Mouse (Mus musculus): ENCODE data around the gene Hmox2. TPM values are rescaled to one million over a fixed set of nuclear protein-coding genes. Genes with fewer than 3 reads are reported as not detected.
"Not testable (repeated sequence)": the region's sequence is repeated elsewhere in the genome, so short reads cannot be mapped to it uniquely, and the experiment has no call there.

The Hmox2 gene
- polyA plus RNA-seq, 1 experiment: 47.7 TPM

GRCm38 (mm10) chr16:4725266-4725665 lies 895 bp upstream of the Hmox2 start:
- TF ChIP-seq POLR2A (IDR thresholded peaks at IDR 0.05; ENCODE audit: low read depth, low read length) (no peak), CTCF (IDR thresholded peaks at IDR 0.05; ENCODE audit: borderline replicate concordance, insufficient read depth, low read length) (no peak)
- Histone ChIP-seq H3K27ac (ENCODE audit: insufficient read depth, low read length) (no peak overlapping the region), H3K4me1 (ENCODE audit: control insufficient read depth, insufficient read depth, low read length) (no peaks in the 10 kb centered on the region), H3K4me3 (ENCODE audit: insufficient read depth, low read length) (no peak overlapping the region)

GRCm38 (mm10) chr16:4726528-4727128 lies 467 bp downstream of the Hmox2 start:
- TF ChIP-seq POLR2A (IDR thresholded peaks at IDR 0.05; ENCODE audit: low read depth, low read length): no peak
- TF ChIP-seq CTCF (IDR thresholded peaks at IDR 0.05; ENCODE audit: borderline replicate concordance, insufficient read depth, low read length): no peak
- H3K4me3 ChIP-seq (ENCODE audit: insufficient read depth, low read length): peak overlapping the region; percentile 86
- H3K4me1 ChIP-seq (ENCODE audit: control insufficient read depth, insufficient read depth, low read length): no peaks in the 10 kb centered on the region
- H3K27ac ChIP-seq (ENCODE audit: insufficient read depth, low read length): no peak overlapping the region

DNA sequence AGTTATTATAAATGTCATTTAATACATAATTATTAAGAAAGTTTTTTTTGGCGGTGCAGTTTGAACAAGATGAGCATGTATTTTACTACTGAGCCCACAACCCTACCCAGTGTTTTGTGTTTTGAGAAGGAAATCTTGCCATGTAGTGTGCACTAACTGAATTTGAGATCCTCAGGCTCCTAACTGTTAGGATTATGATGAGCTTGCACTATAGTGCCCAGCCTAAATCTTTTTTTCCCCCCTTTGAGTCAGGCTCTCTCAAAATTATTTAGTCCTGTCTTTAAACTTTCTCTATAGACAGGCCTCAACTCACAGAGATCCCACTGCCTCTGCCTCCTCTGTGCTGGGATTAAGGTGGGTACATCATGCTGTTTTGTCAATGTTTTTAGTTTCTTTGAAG lies 1.4 kb downstream of the Hmox2 start:
- Histone ChIP-seq H3K4me1 (ENCODE audit: control insufficient read depth, insufficient read depth, low read length) (no peaks in the 10 kb centered on the region), H3K4me3 (ENCODE audit: insufficient read depth, low read length) (no peak overlapping the region), H3K27ac (ENCODE audit: insufficient read depth, low read length) (peak overlapping the region; percentile 42)
- TF ChIP-seq CTCF (IDR thresholded peaks at IDR 0.05; ENCODE audit: borderline replicate concordance, insufficient read depth, low read length) (no peak), POLR2A (IDR thresholded peaks at IDR 0.05; ENCODE audit: low read depth, low read length) (no peak)

GRCm38 (mm10) chr16:4727963-4728362 lies 1.8 kb downstream of the Hmox2 start:
- Histone ChIP-seq H3K27ac (ENCODE audit: insufficient read depth, low read length) (peak overlapping the region; percentile 42), H3K4me3 (ENCODE audit: insufficient read depth, low read length) (no peak overlapping the region), H3K4me1 (ENCODE audit: control insufficient read depth, insufficient read depth, low read length) (no peaks in the 10 kb centered on the region)
- no peak for TF ChIP-seq POLR2A (IDR thresholded peaks at IDR 0.05; ENCODE audit: low read depth, low read length)
- TF ChIP-seq CTCF (IDR thresholded peaks at IDR 0.05; ENCODE audit: borderline replicate concordance, insufficient read depth, low read length): no peak

DNA sequence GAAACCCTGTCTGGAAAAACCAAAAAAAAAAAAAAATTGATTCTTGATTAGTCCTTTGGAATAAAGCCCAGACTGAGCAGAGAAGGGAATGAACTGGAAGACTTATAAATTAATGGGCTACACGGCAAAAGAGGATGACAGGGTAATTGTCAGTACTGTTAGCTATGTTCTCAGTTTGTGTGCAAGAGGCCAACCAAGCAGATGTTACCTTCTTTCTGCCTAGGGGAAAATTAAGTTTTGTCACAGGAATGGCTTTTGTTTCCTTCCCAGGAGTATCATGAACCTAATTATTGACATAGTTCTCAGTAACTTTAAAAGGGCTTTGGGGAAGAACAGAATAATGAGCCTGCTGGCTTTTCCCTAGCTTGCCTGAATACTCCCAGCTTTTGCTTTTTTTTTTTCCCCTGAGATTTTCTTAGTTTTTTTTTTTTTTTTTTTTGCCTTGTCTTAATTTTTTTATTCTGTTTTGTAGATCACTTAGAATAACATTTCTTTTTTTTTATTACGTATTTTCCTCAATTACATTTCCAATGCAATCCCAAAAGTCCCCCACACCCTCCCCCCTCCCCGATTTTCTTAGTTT lies 4.7 kb downstream of the Hmox2 start:
- no peak for TF ChIP-seq CTCF (IDR thresholded peaks at IDR 0.05; ENCODE audit: borderline replicate concordance, insufficient read depth, low read length)
- no peak for TF ChIP-seq POLR2A (IDR thresholded peaks at IDR 0.05; ENCODE audit: low read depth, low read length)
- no peak overlapping the region for H3K27ac ChIP-seq (ENCODE audit: insufficient read depth, low read length)
- H3K4me3 ChIP-seq (ENCODE audit: insufficient read depth, low read length): no peak overlapping the region
- H3K4me1 ChIP-seq (ENCODE audit: control insufficient read depth, insufficient read depth, low read length): no peaks in the 10 kb centered on the region

- no peak overlapping the region for H3K4me3 ChIP-seq (ENCODE audit: insufficient read depth, low read length)
- TF ChIP-seq POLR2A (IDR thresholded peaks at IDR 0.05; ENCODE audit: low read depth, low read length): no peak
- TF ChIP-seq CTCF (IDR thresholded peaks at IDR 0.05; ENCODE audit: borderline replicate concordance, insufficient read depth, low read length): no peak
- H3K4me1 ChIP-seq (ENCODE audit: control insufficient read depth, insufficient read depth, low read length): no peaks in the 10 kb centered on the region
- H3K27ac ChIP-seq (ENCODE audit: insufficient read depth, low read length): no peak overlapping the region
Observed at GRCm38 (mm10) chr16:4736262-4736661, 10.1 kb downstream of the Hmox2 start.

DNA sequence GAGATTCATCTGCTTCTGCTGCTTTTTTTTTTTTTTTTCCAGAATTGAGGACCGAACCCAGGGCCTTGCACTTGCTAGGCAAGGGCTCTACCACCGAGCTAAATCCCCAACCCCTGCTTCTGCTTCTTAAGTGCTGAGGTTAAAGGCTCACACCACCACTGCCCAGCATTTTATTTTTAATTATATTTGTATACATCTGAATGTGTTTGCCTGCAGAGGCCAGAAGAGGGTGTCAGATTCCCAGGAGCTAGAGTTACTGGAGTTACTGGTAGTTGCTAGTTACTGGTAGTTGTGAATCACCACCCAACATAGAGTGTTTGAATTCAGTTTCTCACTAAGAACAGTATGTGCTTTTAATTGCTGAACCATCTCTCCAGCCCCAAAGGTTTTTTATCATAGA lies 13.8 kb downstream of the Hmox2 start:
- Histone ChIP-seq H3K4me3 (ENCODE audit: insufficient read depth, low read length) (no peak overlapping the region), H3K4me1 (ENCODE audit: control insufficient read depth, insufficient read depth, low read length) (no peaks in the 10 kb centered on the region), H3K27ac (ENCODE audit: insufficient read depth, low read length) (no peak overlapping the region)
- TF ChIP-seq CTCF (IDR thresholded peaks at IDR 0.05; ENCODE audit: borderline replicate concordance, insufficient read depth, low read length) (no peak), POLR2A (IDR thresholded peaks at IDR 0.05; ENCODE audit: low read depth, low read length) (no peak)

- Histone ChIP-seq H3K4me1 (ENCODE audit: control insufficient read depth, insufficient read depth, low read length) (no peaks in the 10 kb centered on the region), H3K4me3 (ENCODE audit: insufficient read depth, low read length) (no peak overlapping the region), H3K27ac (ENCODE audit: insufficient read depth, low read length) (no peak overlapping the region)
- no peak for TF ChIP-seq CTCF (IDR thresholded peaks at IDR 0.05; ENCODE audit: borderline replicate concordance, insufficient read depth, low read length)
- TF ChIP-seq POLR2A (IDR thresholded peaks at IDR 0.05; ENCODE audit: low read depth, low read length): no peak
Observed at GRCm38 (mm10) chr16:4742186-4742585, 16.0 kb downstream of the Hmox2 start.

DNA sequence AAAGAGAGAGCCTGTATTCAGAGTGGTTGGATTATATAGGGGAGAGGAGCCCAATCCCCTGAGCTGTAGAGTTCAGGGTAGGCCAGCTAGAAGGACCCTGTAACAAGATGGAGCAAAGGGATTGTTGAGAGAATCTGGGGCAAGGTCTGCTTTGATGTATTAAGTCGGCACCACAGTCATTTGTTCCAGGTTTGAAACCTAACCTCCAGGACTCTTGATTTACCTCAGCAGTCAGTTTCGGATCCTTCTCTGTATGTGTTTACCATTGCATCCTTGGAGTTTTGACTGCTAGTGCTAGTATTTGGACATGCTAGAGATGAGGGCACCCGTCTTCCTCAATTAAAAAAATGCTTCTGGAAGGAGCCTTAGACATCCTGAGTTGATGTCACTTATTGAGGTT lies 26.0 kb downstream of the Hmox2 start:
- H3K4me3 ChIP-seq (ENCODE audit: insufficient read depth, low read length): no peak overlapping the region
- TF ChIP-seq POLR2A (IDR thresholded peaks at IDR 0.05; ENCODE audit: low read depth, low read length): no peak
- TF ChIP-seq CTCF (IDR thresholded peaks at IDR 0.05; ENCODE audit: borderline replicate concordance, insufficient read depth, low read length): no peak
- H3K27ac ChIP-seq (ENCODE audit: insufficient read depth, low read length): no peak overlapping the region
- H3K4me1 ChIP-seq (ENCODE audit: control insufficient read depth, insufficient read depth, low read length): no peaks in the 10 kb centered on the region

DNA sequence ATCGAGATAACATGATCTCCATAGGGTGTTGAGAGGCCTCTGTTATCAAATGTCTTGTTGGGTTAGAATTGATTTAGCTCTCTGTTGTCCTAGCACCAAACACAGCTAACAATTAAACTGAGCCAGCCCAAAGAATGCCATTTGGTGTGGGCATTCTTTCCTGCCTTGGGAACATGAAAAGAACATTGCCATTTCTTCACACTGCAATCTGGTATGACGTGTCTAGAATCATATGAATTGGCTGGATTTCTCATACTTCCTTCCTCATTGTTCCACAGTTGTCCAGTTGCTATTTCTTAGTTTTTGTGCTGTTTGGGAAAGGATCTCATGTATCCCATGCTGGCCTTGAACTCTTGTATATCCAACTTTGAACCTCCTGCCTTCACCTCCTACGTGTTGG lies 27.9 kb downstream of the Hmox2 start:
- no peaks in the 10 kb centered on the region for H3K4me1 ChIP-seq (ENCODE audit: control insufficient read depth, insufficient read depth, low read length)
- H3K4me3 ChIP-seq (ENCODE audit: insufficient read depth, low read length): no peak overlapping the region
- no peak overlapping the region for H3K27ac ChIP-seq (ENCODE audit: insufficient read depth, low read length)
- TF ChIP-seq POLR2A (IDR thresholded peaks at IDR 0.05; ENCODE audit: low read depth, low read length): no peak
- TF ChIP-seq CTCF (IDR thresholded peaks at IDR 0.05; ENCODE audit: borderline replicate concordance, insufficient read depth, low read length): no peak

GRCm38 (mm10) chr16:4756660-4757335 lies 30.6 kb downstream of the Hmox2 start:
- H3K27ac ChIP-seq (ENCODE audit: insufficient read depth, low read length); H3K4me1 ChIP-seq (ENCODE audit: control insufficient read depth, insufficient read depth, low read length): not testable (repeated sequence)
- peak overlapping the region; percentile 42 for H3K4me3 ChIP-seq (ENCODE audit: insufficient read depth, low read length)

Data from embryonic fibroblast, embryonic 13.5 days (primary cell).